Mouse (Mus musculus): ENCODE data around the gene Stap2. TPM values are rescaled to one million over a fixed set of nuclear protein-coding genes. Genes with fewer than 3 reads are reported as not detected.

Gene Stap2
- polyA plus RNA-seq, 1 experiment: 51.8 TPM

DNA sequence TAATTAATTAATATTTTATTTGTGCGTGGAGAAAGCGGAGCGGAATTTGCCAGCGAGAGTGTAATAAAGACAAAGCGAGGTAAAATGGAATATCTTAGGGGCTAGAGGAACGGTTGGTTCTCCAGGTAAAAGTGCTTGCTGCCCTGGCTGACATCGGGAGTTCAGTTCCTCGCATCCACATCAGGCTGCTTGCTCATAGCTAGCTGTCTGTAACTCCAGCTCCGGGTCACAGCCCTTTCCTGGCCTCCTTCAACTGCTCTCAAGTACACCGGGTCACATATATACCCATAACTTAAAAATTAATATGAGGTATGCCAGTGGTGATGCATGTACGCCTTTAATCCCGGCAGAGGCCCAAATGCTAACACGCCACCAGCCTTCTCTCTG, 31.5 kb upstream of the Stap2 start:
- peak overlapping the region; percentile 50 for H3K4me3 ChIP-seq (replicated peaks; ENCODE audit: insufficient read depth, low read depth, low read length)
- H3K4me1 ChIP-seq (ENCODE audit: control insufficient read depth, insufficient read depth, low read length): peaks cover 18% of the 10 kb centered on the region
- WGBS: 30% methylated on average over 13 of the region's 13 CpGs
- TF ChIP-seq POLR2A (IDR thresholded peaks at IDR 0.05; ENCODE audit: borderline replicate concordance, insufficient read depth, low read length) (no peak), CTCF (IDR thresholded peaks at IDR 0.05; ENCODE audit: borderline replicate concordance, insufficient read depth, low read depth, low read length) (no peak)
- H3K27me3 ChIP-seq (ENCODE audit: control insufficient read depth, insufficient read depth, low read length): no peaks in the 10 kb centered on the region
- DNase-seq: no peak
- H3K27ac ChIP-seq (ENCODE audit: insufficient read depth, low read length): peak overlapping the region; percentile 21; the same call in 1 of the 2 replicates

- Histone ChIP-seq H3K27ac (ENCODE audit: insufficient read depth, low read length) (peak within 1 kb of the TSS; percentile 74), H3K4me3 (replicated peaks; ENCODE audit: insufficient read depth, low read depth, low read length) (peak within 1 kb of the TSS; percentile 69), H3K4me1 (ENCODE audit: control insufficient read depth, insufficient read depth, low read length) (peaks cover 20% of the 10 kb centered on the region), H3K27me3 (ENCODE audit: control insufficient read depth, insufficient read depth, low read length) (no peaks in the 10 kb centered on the region)
- peak; percentile 99 to 100 for DNase-seq
- TF ChIP-seq POLR2A (IDR thresholded peaks at IDR 0.05; ENCODE audit: borderline replicate concordance, insufficient read depth, low read length) (peak; percentile 78), CTCF (IDR thresholded peaks at IDR 0.05; ENCODE audit: borderline replicate concordance, insufficient read depth, low read depth, low read length) (peak; percentile 94)
- WGBS: under 1% methylated on average over 74 of the region's 74 CpGs
Measured at GRCm38 (mm10) chr17:56036176-56036900, 31.0 kb upstream of the Stap2 start, which contains the start of gene Sh3gl1. Gene Sh3gl1 (minus strand): TSS chr17:56036635.

- H3K27ac ChIP-seq (ENCODE audit: insufficient read depth, low read length): no peak overlapping the region
- TF ChIP-seq POLR2A (IDR thresholded peaks at IDR 0.05; ENCODE audit: borderline replicate concordance, insufficient read depth, low read length): no peak
- no peak for TF ChIP-seq CTCF (IDR thresholded peaks at IDR 0.05; ENCODE audit: borderline replicate concordance, insufficient read depth, low read depth, low read length)
- no peaks in the 10 kb centered on the region for H3K27me3 ChIP-seq (ENCODE audit: control insufficient read depth, insufficient read depth, low read length)
- peaks cover 28% of the 10 kb centered on the region for H3K4me1 ChIP-seq (ENCODE audit: control insufficient read depth, insufficient read depth, low read length)
- DNase-seq: no peak
- 74% methylated on average over 4 of the region's 4 CpGs for WGBS
- peak overlapping the region; percentile 14 for H3K4me3 ChIP-seq (replicated peaks; ENCODE audit: insufficient read depth, low read depth, low read length)
Measured at GRCm38 (mm10) chr17:56035216-56035615, 29.8 kb upstream of the Stap2 start.

- DNase-seq: peak in 1 of 2 experiments; percentile 17
- no peak overlapping the region for H3K27ac ChIP-seq (ENCODE audit: insufficient read depth, low read length)
- TF ChIP-seq POLR2A (IDR thresholded peaks at IDR 0.05; ENCODE audit: borderline replicate concordance, insufficient read depth, low read length) (no peak), CTCF (IDR thresholded peaks at IDR 0.05; ENCODE audit: borderline replicate concordance, insufficient read depth, low read depth, low read length) (no peak)
- no peak overlapping the region for H3K4me3 ChIP-seq (replicated peaks; ENCODE audit: insufficient read depth, low read depth, low read length)
- 81% methylated on average over 6 of the region's 6 CpGs for WGBS
- peaks cover 30% of the 10 kb centered on the region for H3K4me1 ChIP-seq (ENCODE audit: control insufficient read depth, insufficient read depth, low read length)
- no peaks in the 10 kb centered on the region for H3K27me3 ChIP-seq (ENCODE audit: control insufficient read depth, insufficient read depth, low read length)
Measured at GRCm38 (mm10) chr17:56034726-56035100, 29.3 kb upstream of the Stap2 start.

DNA sequence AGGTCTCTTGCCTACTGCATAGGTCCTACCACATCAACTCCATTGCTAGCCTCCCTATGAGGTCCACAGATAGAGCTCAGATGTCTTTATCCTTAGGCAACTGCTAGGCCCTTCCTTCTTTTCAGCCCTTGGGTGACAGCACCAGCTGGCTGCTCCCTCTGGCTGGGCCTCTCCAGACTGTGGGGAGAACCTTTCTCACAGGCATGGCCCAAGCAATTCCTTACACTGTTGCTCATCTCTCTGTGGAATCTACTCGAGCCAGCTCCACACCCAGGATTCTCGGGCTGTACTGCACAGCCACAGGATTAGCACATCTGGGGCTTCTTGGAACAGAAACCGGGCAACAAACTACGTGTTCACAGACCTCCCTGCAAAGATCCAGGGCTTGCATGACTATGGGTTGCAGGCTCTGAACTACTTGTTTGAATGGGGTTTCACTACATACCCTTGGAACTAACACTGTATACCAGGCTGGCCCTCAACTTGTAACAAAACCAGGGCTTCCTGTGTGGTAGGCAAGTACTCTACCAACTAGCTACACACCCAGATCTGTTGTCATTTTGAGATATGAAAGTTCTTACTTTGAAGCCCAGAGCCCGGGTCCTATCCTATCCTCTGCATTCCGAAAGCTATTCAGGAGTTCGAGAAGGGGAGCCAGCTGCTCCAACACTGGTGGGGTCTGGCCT, 28.8 kb upstream of the Stap2 start:
- Histone ChIP-seq H3K4me1 (ENCODE audit: control insufficient read depth, insufficient read depth, low read length) (peaks cover 35% of the 10 kb centered on the region), H3K4me3 (replicated peaks; ENCODE audit: insufficient read depth, low read depth, low read length) (no peak overlapping the region), H3K27ac (ENCODE audit: insufficient read depth, low read length) (no peak overlapping the region), H3K27me3 (ENCODE audit: control insufficient read depth, insufficient read depth, low read length) (no peaks in the 10 kb centered on the region)
- WGBS: 76% methylated on average over 7 of the region's 7 CpGs
- DNase-seq: no peak
- TF ChIP-seq POLR2A (IDR thresholded peaks at IDR 0.05; ENCODE audit: borderline replicate concordance, insufficient read depth, low read length): no peak
- TF ChIP-seq CTCF (IDR thresholded peaks at IDR 0.05; ENCODE audit: borderline replicate concordance, insufficient read depth, low read depth, low read length): no peak

- no peak for DNase-seq
- peaks cover 49% of the 10 kb centered on the region for H3K4me1 ChIP-seq (ENCODE audit: control insufficient read depth, insufficient read depth, low read length)
- WGBS: 74% methylated on average over 7 of the region's 7 CpGs
- no peak overlapping the region for H3K27ac ChIP-seq (ENCODE audit: insufficient read depth, low read length)
- H3K4me3 ChIP-seq (replicated peaks; ENCODE audit: insufficient read depth, low read depth, low read length): no peak overlapping the region
- no peak for TF ChIP-seq CTCF (IDR thresholded peaks at IDR 0.05; ENCODE audit: borderline replicate concordance, insufficient read depth, low read depth, low read length)
- no peak for TF ChIP-seq POLR2A (IDR thresholded peaks at IDR 0.05; ENCODE audit: borderline replicate concordance, insufficient read depth, low read length)
- no peaks in the 10 kb centered on the region for H3K27me3 ChIP-seq (ENCODE audit: control insufficient read depth, insufficient read depth, low read length)
Measured at GRCm38 (mm10) chr17:56032831-56033230, 27.4 kb upstream of the Stap2 start.

DNA sequence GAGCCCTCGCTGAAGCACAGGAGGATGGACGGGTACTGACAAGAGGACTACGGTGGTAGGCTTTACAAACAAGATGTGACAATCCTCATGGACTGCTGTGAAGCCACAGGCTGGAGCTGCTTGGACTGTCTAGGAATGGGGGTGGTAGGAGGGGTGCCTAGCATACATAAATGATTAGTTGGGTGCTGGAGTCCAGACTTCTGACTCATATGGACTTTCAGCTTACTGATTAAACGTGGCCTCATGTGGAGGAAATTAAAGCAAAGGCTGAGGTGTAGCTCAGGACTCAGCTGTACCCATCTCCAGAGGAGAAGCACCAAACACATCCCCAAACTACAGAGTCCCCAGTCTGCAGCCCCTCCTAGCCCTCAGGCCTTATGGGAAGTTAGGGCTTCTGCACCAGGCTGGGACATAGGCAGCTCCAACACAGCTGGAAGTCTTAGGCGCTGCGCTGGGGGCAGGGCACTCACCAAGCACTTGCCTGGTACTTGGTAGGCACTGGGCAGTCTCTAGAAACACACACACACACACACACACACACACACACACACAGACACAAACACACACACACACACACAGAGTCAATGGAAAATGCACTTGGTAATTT, 26.8 kb upstream of the Stap2 start:
- no peak for DNase-seq
- H3K4me3 ChIP-seq (replicated peaks; ENCODE audit: insufficient read depth, low read depth, low read length): no peak overlapping the region

More for the DNA sequence above, 26.8 kb upstream of the Stap2 start:
- no peak for TF ChIP-seq POLR2A (IDR thresholded peaks at IDR 0.05; ENCODE audit: borderline replicate concordance, insufficient read depth, low read length)
- TF ChIP-seq CTCF (IDR thresholded peaks at IDR 0.05; ENCODE audit: borderline replicate concordance, insufficient read depth, low read depth, low read length): no peak
- Histone ChIP-seq H3K4me1 (ENCODE audit: control insufficient read depth, insufficient read depth, low read length) (peaks cover 55% of the 10 kb centered on the region), H3K27ac (ENCODE audit: insufficient read depth, low read length) (no peak overlapping the region), H3K27me3 (ENCODE audit: control insufficient read depth, insufficient read depth, low read length) (no peaks in the 10 kb centered on the region)
- 53% methylated on average over 6 of the region's 6 CpGs for WGBS
